Mouse (Mus musculus) ES-E14 (cell line): ENCODE measurements around the gene Dhcr24. TPM values are rescaled to one million over a fixed set of nuclear protein-coding genes. Genes with fewer than 3 reads are reported as not detected.

Experiments
- DNase-seq: peaks from one replicate; pipeline ENCODE4 v3.0.0-alpha.2; 2013; ENCODE audit warnings: low read depth, low spot score
- H3K27ac ChIP-seq: 2 replicates; pipeline ENCODE4 v1.5.1; 2012; ENCODE audit warnings: low read depth, mild to moderate bottlenecking, low read length, moderate library complexity, mixed read lengths; ENCODE audit not compliant: poor library complexity, insufficient read depth, severe bottlenecking
- H3K36me3 ChIP-seq: 2 replicates; pipeline ENCODE4 v1.6.1; 2012; ENCODE audit warnings: mild to moderate bottlenecking, low read length, moderate library complexity, mixed read lengths; ENCODE audit not compliant: control insufficient read depth, poor library complexity, insufficient read depth, severe bottlenecking
- H3K4me1 ChIP-seq, 2 experiments: fragments of 150-350 bp in 1 of 2; sonication (generic) in 1 of 2; 2 replicates each; pipeline ENCODE4 v1.6.1; 2012; ENCODE audit warnings: low read length in 2 of 2, mild to moderate bottlenecking in 1 of 2, mixed read lengths in 1 of 2; ENCODE audit not compliant: control insufficient read depth in 2 of 2, insufficient read depth in 2 of 2, poor library complexity in 1 of 2
- H3K4me3 ChIP-seq, 2 experiments: fragments of 150-350 bp in 1 of 2; sonication (generic) in 1 of 2; 2 replicates each; pipeline ENCODE4 v1.5.1; 2012; ENCODE audit warnings: low read length in 2 of 2, low read depth in 1 of 2, mild to moderate bottlenecking in 1 of 2, mixed read lengths in 1 of 2; ENCODE audit not compliant: insufficient read depth in 1 of 2, poor library complexity in 1 of 2, severe bottlenecking in 1 of 2
- H3K9ac ChIP-seq: 2 replicates; pipeline ENCODE4 v1.6.1; 2012; ENCODE audit warnings: low read depth, mild to moderate bottlenecking, low read length, mixed read lengths; ENCODE audit not compliant: poor library complexity, insufficient read depth, severe bottlenecking
- H3K9me3 ChIP-seq: fragments of 150-350 bp; sonication (generic); 2 replicates; pipeline ENCODE4 v1.6.1; 2012; ENCODE audit warnings: low read depth, mild to moderate bottlenecking, low read length; ENCODE audit not compliant: control insufficient read depth, insufficient read depth
- CHD2 ChIP-seq: IDR thresholded peaks from 2 replicates; pipeline ENCODE4 v1.6.1; 2014; ENCODE audit warnings: mild to moderate bottlenecking, low read depth, low read length, inconsistent platforms
- HCFC1 ChIP-seq: IDR thresholded peaks from 2 replicates; pipeline ENCODE4 v1.6.1; 2012; ENCODE audit warnings: low read length, inconsistent platforms, borderline replicate concordance; ENCODE audit not compliant: insufficient read depth
- MAFK ChIP-seq: IDR thresholded peaks from 2 replicates; pipeline ENCODE4 v1.6.1; 2014; ENCODE audit warnings: mild to moderate bottlenecking, low read depth, low read length, inconsistent platforms; ENCODE audit not compliant: insufficient read depth
- ZC3H11A ChIP-seq: IDR thresholded peaks from 2 replicates; pipeline ENCODE4 v1.6.1; 2012; ENCODE audit warnings: low read depth, mild to moderate bottlenecking, inconsistent platforms, low read length, borderline replicate concordance
- ZNF384 ChIP-seq: IDR thresholded peaks from 2 replicates; pipeline ENCODE4 v1.6.1; 2012; ENCODE audit warnings: low read depth, low read length, inconsistent platforms
- in situ Hi-C, 2 experiments: fragments of 600-800 bp; cut with MboI; formaldehyde crosslinking; loops; one replicate each; pipeline ENCODE4 v1.15.1; 2025; ENCODE audit warnings: low sequenced_read_pairs in 2 of 2, inconsistent platforms in 1 of 2; ENCODE audit not compliant: unreplicated experiment in 2 of 2
- total RNA-seq: library from RNA; depleted of rRNA; stranded (reverse); fragments of 300-350 nt; gene quantifications from 2 replicates; pipeline ENCODE4 v1.2.3, GENCODE M21; 2012

Dhcr24 gene
- total RNA-seq, 1 experiment = 223 TPM

- H3K4me1 ChIP-seq = peaks cover 7 to 32% of the 10 kb centered on the region in 2 experiments; a peak in 3 of 4 replicates
- H3K9ac ChIP-seq = no peak overlapping the region
- no peaks in the 10 kb centered on the region for H3K9me3 ChIP-seq
- TF ChIP-seq ZC3H11A = no peak
- H3K36me3 ChIP-seq = peaks cover 75% of the 10 kb centered on the region
- no peak for DNase-seq
- peak overlapping the region; percentile 19; the same call in 1 of the 2 replicates for H3K27ac ChIP-seq
- no peak overlapping the region for H3K4me3 ChIP-seq
- in situ Hi-C loops = no loop called here
Measured at GRCm38 (mm10) chr4:106581865-106582204, 21.0 kb downstream of the Dhcr24 start.

GRCm38 (mm10) chr4:106582428-106583153, 21.8 kb downstream of the Dhcr24 start:
- no peak for TF ChIP-seq MAFK
- no peak for TF ChIP-seq ZC3H11A
- TF ChIP-seq ZNF384 = no peak
- TF ChIP-seq HCFC1 = no peak
- TF ChIP-seq CHD2 = no peak
- Histone ChIP-seq H3K4me1 (peaks cover 6 to 38% of the 10 kb centered on the region in 2 experiments; a peak in 3 of 4 replicates), H3K4me3 (no peak overlapping the region), H3K9ac (peak overlapping the region; percentile 17; the same call in 1 of the 2 replicates), H3K9me3 (no peaks in the 10 kb centered on the region), H3K27ac (peak overlapping the region; percentile 71), H3K36me3 (peaks cover 76% of the 10 kb centered on the region)
- no peak for DNase-seq
- in situ Hi-C loops = no loop called here

GRCm38 (mm10) chr4:106584665-106585064, 23.8 kb downstream of the Dhcr24 start:
- TF ChIP-seq HCFC1 (no peak), ZNF384 (no peak)
- peaks cover 6 to 47% of the 10 kb centered on the region in 2 experiments for H3K4me1 ChIP-seq
- peaks cover 74% of the 10 kb centered on the region for H3K36me3 ChIP-seq
- H3K27ac ChIP-seq = no peak overlapping the region
- H3K9me3 ChIP-seq = no peaks in the 10 kb centered on the region
- DNase-seq = no peak
- in situ Hi-C loops = no loop called here
- no peak overlapping the region for H3K9ac ChIP-seq
- no peak overlapping the region for H3K4me3 ChIP-seq

GRCm38 (mm10) chr4:106587075-106587474, 26.2 kb downstream of the Dhcr24 start:
- no peak for DNase-seq
- Histone ChIP-seq H3K27ac (no peak overlapping the region), H3K4me1 (peaks cover 5 to 51% of the 10 kb centered on the region in 2 experiments), H3K9me3 (no peaks in the 10 kb centered on the region), H3K9ac (no peak overlapping the region), H3K36me3 (peaks cover 61% of the 10 kb centered on the region), H3K4me3 (no peak overlapping the region)
- TF ChIP-seq HCFC1 (no peak), MAFK (no peak)
- in situ Hi-C loops = no loop called here

- H3K4me1 ChIP-seq = peaks cover 3 to 41% of the 10 kb centered on the region in 2 experiments
- no peak for DNase-seq
- no peak overlapping the region for H3K9ac ChIP-seq
- no peak overlapping the region for H3K4me3 ChIP-seq
- H3K36me3 ChIP-seq = peaks cover 43% of the 10 kb centered on the region
- H3K27ac ChIP-seq = no peak overlapping the region
- TF ChIP-seq CHD2 (no peak), ZC3H11A (no peak), MAFK (no peak), HCFC1 (no peak), ZNF384 (no peak)
- H3K9me3 ChIP-seq = no peaks in the 10 kb centered on the region
- in situ Hi-C loops = no loop called here
Measured at GRCm38 (mm10) chr4:106590142-106590541, 29.3 kb downstream of the Dhcr24 start.
